Mouse (Mus musculus) heart, embryonic 16.5 days (tissue): Measurements from ENCODE around the gene Klf1. TPM values are rescaled to one million over a fixed set of nuclear protein-coding genes. Genes with fewer than 3 reads are reported as not detected.

ENCODE experiments used
- ATAC-seq: fragments of 200-750 bp; cut with Nextera tagmentation; replicated peaks from 2 replicates; pipeline ENCODE4 v1.8.0; 2017; ENCODE audit warnings: moderate number of reproducible peaks; ENCODE audit not compliant: insufficient read depth, low FRiP score; ENCODE audit errors: extremely low read depth
- H3K27ac ChIP-seq: fragments of 300-500 bp; sonication (generic); 2 replicates; pipeline ENCODE4 v1.5.1; 2014; ENCODE audit warnings: mild to moderate bottlenecking, low read length, control low read depth, moderate library complexity
- H3K27me3 ChIP-seq: fragments of 300-500 bp; sonication (generic); 2 replicates; pipeline ENCODE4 v1.6.1; 2014; ENCODE audit warnings: low read length, mixed read lengths; ENCODE audit not compliant: control insufficient read depth, insufficient read depth
- H3K36me3 ChIP-seq: fragments of 300-500 bp; sonication (generic); 2 replicates; pipeline ENCODE4 v1.6.1; 2014; ENCODE audit not compliant: control insufficient read depth, insufficient read depth
- H3K4me1 ChIP-seq: fragments of 300-500 bp; sonication (generic); 2 replicates; pipeline ENCODE4 v1.6.1; 2014; ENCODE audit warnings: low read length, mixed read lengths; ENCODE audit not compliant: control insufficient read depth, insufficient read depth
- H3K4me2 ChIP-seq: fragments of 300-500 bp; sonication (generic); 2 replicates; pipeline ENCODE4 v1.6.1; 2014; ENCODE audit warnings: low read depth, mild to moderate bottlenecking, control low read depth, low read length
- H3K4me3 ChIP-seq: fragments of 300-500 bp; sonication (generic); 2 replicates; pipeline ENCODE4 v1.5.1; 2014; ENCODE audit warnings: mild to moderate bottlenecking, control low read depth, low read length
- H3K9ac ChIP-seq: fragments of 300-500 bp; sonication (generic); 2 replicates; pipeline ENCODE4 v1.6.1; 2014; ENCODE audit warnings: low read length, control low read depth
- H3K9me3 ChIP-seq: fragments of 300-500 bp; sonication (generic); replicated peaks from 2 replicates; pipeline ENCODE4 v1.6.1; 2016; ENCODE audit warnings: low read length; ENCODE audit not compliant: control insufficient read depth
- WGBS: fragments of 180-500 bp; shearing (Covaris S2); extraction: QIAGEN DNeasy Blood & Tissue Kit; methylation state at CpG from one replicate; pipeline ENCODE4 v1.1.7; 2014; 5-methylcytosine and 5-hydroxymethylcytosine counted together
- microRNA-seq: library from miRNA; unstranded; fragments of <30 nt; microRNA quantifications from one replicate; pipeline ENCODE4, GENCODE M21; 2017
- polyA plus RNA-seq: library from polyadenylated mRNA; unstranded; fragments of >200 nt; fragmentation: Nextera tagmentation; extraction: Ambion mirVana; gene quantifications from 2 replicates; pipeline ENCODE4 v1.2.1, GENCODE M21; 2015

Klf1 gene
- polyA plus RNA-seq, 1 experiment from 2014 or later, result 1.4 TPM

- WGBS, result 11% methylated on average over 17 of the region's 17 CpGs
- Histone ChIP-seq H3K36me3 (no peaks in the 10 kb centered on the region), H3K4me1 (peaks cover 5% of the 10 kb centered on the region), H3K4me3 (peak within 1 kb of the TSS; percentile 47), H3K27me3 (peaks cover 65% of the 10 kb centered on the region), H3K27ac (no peak within 1 kb of the TSS), H3K9ac (no peak within 1 kb of the TSS), H3K4me2 (peak within 1 kb of the TSS; percentile 70), H3K9me3 (no peaks in the 10 kb centered on the region)
- no peak for ATAC-seq
Observed at GRCm38 (mm10) chr8:84946528-84947240, 45.0 kb downstream of the Klf1 start, which contains the start of gene Rtbdn. TSS of gene Rtbdn (plus strand) at chr8:84946991.

DNA sequence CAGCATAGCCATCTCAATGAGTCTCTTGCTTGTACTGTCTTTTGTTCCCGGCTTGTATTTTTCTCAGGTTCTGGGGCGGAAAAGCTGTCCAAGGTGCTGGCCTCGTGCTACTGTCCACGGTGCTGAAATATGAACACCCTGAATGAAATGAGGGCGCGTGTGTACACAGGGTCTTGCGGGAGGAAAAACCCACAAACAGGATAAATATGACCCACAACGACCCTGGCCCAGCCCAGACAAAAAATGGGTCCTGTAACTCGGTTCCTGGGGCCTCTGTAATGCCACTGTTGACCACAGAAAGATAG is 45.5 kb downstream of the Klf1 start:
- Histone ChIP-seq H3K9ac (no peak overlapping the region), H3K4me1 (peaks cover 5% of the 10 kb centered on the region), H3K4me3 (no peak overlapping the region), H3K27me3 (peaks cover 64% of the 10 kb centered on the region), H3K36me3 (no peaks in the 10 kb centered on the region), H3K9me3 (no peaks in the 10 kb centered on the region), H3K4me2 (no peak overlapping the region), H3K27ac (no peak overlapping the region)
- ATAC-seq, result no peak
- 13% methylated on average over 9 of the region's 9 CpGs for WGBS

- no peak overlapping the region for H3K27ac ChIP-seq
- H3K4me2 ChIP-seq, result no peak overlapping the region
- no peak overlapping the region for H3K4me3 ChIP-seq
- no peak for ATAC-seq
- H3K27me3 ChIP-seq, result peaks cover 52% of the 10 kb centered on the region
- no peaks in the 10 kb centered on the region for H3K9me3 ChIP-seq
- peaks cover 5% of the 10 kb centered on the region for H3K4me1 ChIP-seq
- WGBS, result 17% methylated on average over 12 of the region's 12 CpGs
- H3K9ac ChIP-seq, result no peak overlapping the region
- no peaks in the 10 kb centered on the region for H3K36me3 ChIP-seq
Observed at GRCm38 (mm10) chr8:84949753-84950152, 48.0 kb downstream of the Klf1 start.

GRCm38 (mm10) chr8:84952612-84953255 is 51.0 kb downstream of the Klf1 start:
- no peak; the same call in 1 of the 2 replicates for ATAC-seq
- Histone ChIP-seq H3K27me3 (peaks cover 29% of the 10 kb centered on the region), H3K4me1 (no peaks in the 10 kb centered on the region), H3K36me3 (0 out of 2 replicates have a peak, but pooled peaks cover under 1% of the 10 kb centered on the region), H3K27ac (no peak overlapping the region), H3K4me2 (peak overlapping the region; percentile 39), H3K9ac (no peak overlapping the region), H3K9me3 (no peaks in the 10 kb centered on the region), H3K4me3 (peak overlapping the region; percentile 15; the same call in 1 of the 2 replicates)
- 6% methylated on average over 18 of the region's 18 CpGs for WGBS

Small RNA genes within 50 kb of the gene (microRNA-seq; reads per million reads assigned to microRNA genes)
- gene Gm24197, result not detected
- 2.7 reads per million, percentile 9 among the genes with 10 or more reads in this experiment for gene Mir7069

Other genes with a start within 250 kb of the Klf1 start
- 43.0 and 43.3 TPM in 2 replicates for gene Ier2, start 239.1 kb upstream of the Klf1 start, polyA plus RNA-seq
- gene Trmt1, start 215.6 kb upstream of the Klf1 start, polyA plus RNA-seq, result 43.2 and 46.7 TPM in 2 replicates
- gene Nacc1, start 214.1 kb upstream of the Klf1 start, polyA plus RNA-seq, result 11.7 and 14.4 TPM in 2 replicates
- 10.2 and 12.0 TPM in 2 replicates for gene Lyl1, start 200.5 kb upstream of the Klf1 start, polyA plus RNA-seq
- 3.1 and 4.7 TPM in 2 replicates for gene G430095P16Rik, start 178.9 kb upstream of the Klf1 start, polyA plus RNA-seq
- gene Nfix, start 101.6 kb upstream of the Klf1 start, polyA plus RNA-seq, result 12.7 and 15.9 TPM in 2 replicates
- gene Dand5, start 79.1 kb upstream of the Klf1 start, polyA plus RNA-seq, result 6.6 and 6.8 TPM in 2 replicates
- gene Gadd45gip1, start 70.4 kb upstream of the Klf1 start, polyA plus RNA-seq, result 47.7 and 48.3 TPM in 2 replicates
- gene Rad23a, start 61.3 kb upstream of the Klf1 start, polyA plus RNA-seq, result 128 and 131 TPM in 2 replicates
- 630 and 641 TPM in 2 replicates for gene Calr, start 55.0 kb upstream of the Klf1 start, polyA plus RNA-seq
- gene Farsa, start 44.9 kb upstream of the Klf1 start, polyA plus RNA-seq, result 63.2 and 64.4 TPM in 2 replicates
- 26.2 and 35.4 TPM in 2 replicates for gene Syce2, start 29.8 kb upstream of the Klf1 start, polyA plus RNA-seq
- gene Gcdh, start 8.0 kb upstream of the Klf1 start, polyA plus RNA-seq, result 43.1 and 46.0 TPM in 2 replicates
- gene Dnase2a, start 6.6 kb downstream of the Klf1 start, polyA plus RNA-seq, result 5.2 and 6.3 TPM in 2 replicates
- 0.09 and 0.14 TPM in 2 replicates for gene Mast1, start 35.4 kb downstream of the Klf1 start, polyA plus RNA-seq
- gene Rtbdn, start 45.1 kb downstream of the Klf1 start, polyA plus RNA-seq, result 0.24 and 0.38 TPM in 2 replicates
- gene Gm49661, start 67.5 kb downstream of the Klf1 start, polyA plus RNA-seq, result not detected in 2 replicates
- 591 and 662 TPM in 2 replicates for gene Prdx2, start 67.7 kb downstream of the Klf1 start, polyA plus RNA-seq
- 80.2 and 82.7 TPM in 2 replicates for gene Rnaseh2a, start 67.8 kb downstream of the Klf1 start, polyA plus RNA-seq
- 11.7 and 15.3 TPM in 2 replicates for gene Junb, start 76.8 kb downstream of the Klf1 start, polyA plus RNA-seq
- 8.9 and 9.1 TPM in 2 replicates for gene Hook2, start 88.7 kb downstream of the Klf1 start, polyA plus RNA-seq
- not detected in 2 replicates for gene Best2, start 112.6 kb downstream of the Klf1 start, polyA plus RNA-seq
- gene Asna1, start 123.4 kb downstream of the Klf1 start, polyA plus RNA-seq, result 111 and 112 TPM in 2 replicates
- gene Trir, start 124.9 kb downstream of the Klf1 start, polyA plus RNA-seq, result 61.9 and 76.5 TPM in 2 replicates
- gene Tnpo2, start 135.0 kb downstream of the Klf1 start, polyA plus RNA-seq, result 18.8 and 21.5 TPM in 2 replicates
- 19.5 and 20.6 TPM in 2 replicates for gene Fbxw9, start 158.1 kb downstream of the Klf1 start, polyA plus RNA-seq
- not detected in 2 replicates for gene Gm5741, start 166.1 kb downstream of the Klf1 start, polyA plus RNA-seq
- gene Dhps, start 169.8 kb downstream of the Klf1 start, polyA plus RNA-seq, result 48.5 and 51.5 TPM in 2 replicates
- gene Wdr83os, start 178.8 kb downstream of the Klf1 start, polyA plus RNA-seq, result 115 TPM in 2 replicates
- 46.6 and 47.0 TPM in 2 replicates for gene Wdr83, start 179.4 kb downstream of the Klf1 start, polyA plus RNA-seq
- gene Man2b1, start 181.3 kb downstream of the Klf1 start, polyA plus RNA-seq, result 33.9 and 39.3 TPM in 2 replicates
- gene Zfp791, start 221.2 kb downstream of the Klf1 start, polyA plus RNA-seq, result 1.1 and 1.5 TPM in 2 replicates
- gene Cks1brt, start 250.0 kb downstream of the Klf1 start, polyA plus RNA-seq, result not detected in 2 replicates